Comparison of ENCODE assay signal across 8 mouse cellular contexts in genomic region chr11:59425671-59426101, GRCm38 (mm10). TPM values are rescaled to one million over a fixed set of nuclear protein-coding genes. Genes with fewer than 3 reads are reported as not detected.
A peak's percentile ranks its signal among the peaks of the same experiment; 100 is the strongest.
DNase-seq lines count a peak whose midpoint lies in the region; ATAC-seq lines count a peak whose summit lies in the region.

No protein-coding gene starts in this region.

- peak; percentile 20 for DNase-seq in gastrocnemius, postnatal 10 days
- DNase-seq in gastrocnemius, adult 8-10 months (ENCODE audit: low spot score in 2 of 2): no peak
- peak; percentile 11 for DNase-seq in spleen, adult 12 weeks (ENCODE audit: low spot score)
- no peak for DNase-seq in spleen, postnatal 14 days (ENCODE audit: low spot score in 2 of 2)
- DNase-seq in natural killer cell, adult 2 months (ENCODE audit: low spot score in 2 of 2): peak; percentile 55 to 62
- DNase-seq in layer of hippocampus, postnatal 25 days (ENCODE audit: extremely low spot score in 1 of 2, low spot score in 1 of 2): no peak
- DNase-seq in yolk sac, embryonic 10.5 days (ENCODE audit: low spot score): no peak

- ATAC-seq in inflammation-experienced regulatory T-cells, adult 6 months: peak; percentile 77

RNA-seq across cellular contexts. Expression of gene Jmjd4, which starts 24.2 kb away (rescaled TPM):
- 1 to 10 TPM; 7.9 to 8.2 TPM for total RNA-seq in gastrocnemius, postnatal 10 days (2021)
- 10 to 100 TPM in 2 of 4 experiments, 1 to 10 TPM in 2; 8.5 to 10.7 (median 9.6) TPM for total RNA-seq in gastrocnemius, adult 8-10 months (2022)
- 1 to 10 TPM; 3.6 to 5.8 (median 5.2) TPM for polyA plus RNA-seq in inflammation-experienced regulatory T-cells, adult 6 months (2017; shearing (Covaris generic))
- 10 to 100 TPM; 25.3 to 27.0 TPM for total RNA-seq in layer of hippocampus, postnatal 25 days (2021)

RNA-seq across cellular contexts. Expression of gene Snap47, which starts 25.3 kb away (rescaled TPM):
- total RNA-seq in gastrocnemius, postnatal 10 days (2021): 10 to 100 TPM; 25.8 to 28.0 TPM
- total RNA-seq in gastrocnemius, adult 8-10 months (2022): 10 to 100 TPM; 22.8 to 26.9 (median 26.3) TPM
- polyA plus RNA-seq in inflammation-experienced regulatory T-cells, adult 6 months (2017; shearing (Covaris generic)): 10 to 100 TPM; 42.0 to 62.2 (median 50.1) TPM
- total RNA-seq in layer of hippocampus, postnatal 25 days (2021): 100 to 1,000 TPM; 345 to 382 TPM

RNA-seq across cellular contexts. Expression of gene Zfp867, which starts 46.6 kb away (rescaled TPM):
- 1 to 10 TPM; 4.1 to 4.2 TPM for total RNA-seq in gastrocnemius, postnatal 10 days (2021)
- total RNA-seq in gastrocnemius, adult 8-10 months (2022): 1 to 10 TPM; 2.6 to 2.9 (median 2.8) TPM
- polyA plus RNA-seq in inflammation-experienced regulatory T-cells, adult 6 months (2017; shearing (Covaris generic)): 1 to 10 TPM; 4.1 to 4.7 (median 4.2) TPM
- total RNA-seq in layer of hippocampus, postnatal 25 days (2021): 1 to 10 TPM; 3.7 to 4.2 TPM

RNA-seq across cellular contexts. Expression of gene Prss38, which starts 50.2 kb away (rescaled TPM):
- total RNA-seq in gastrocnemius, postnatal 10 days (2021): not detected
- not detected for total RNA-seq in gastrocnemius, adult 8-10 months (2022)
- polyA plus RNA-seq in inflammation-experienced regulatory T-cells, adult 6 months (2017; shearing (Covaris generic)): under 1 TPM in 1 of 3 experiments, not detected in 2; 0.27 TPM
- not detected for total RNA-seq in layer of hippocampus, postnatal 25 days (2021)

Comparison
In these comparisons a context has a peak if more than half of its experiments do, and no peak if none do; other contexts are left out.
1. DNase-seq: peak in gastrocnemius, postnatal 10 days (single experiment), spleen, adult 12 weeks (single experiment) and natural killer cell, adult 2 months (2 of 2); none in gastrocnemius, adult 8-10 months (0 of 2), spleen, postnatal 14 days (0 of 2), layer of hippocampus, postnatal 25 days (0 of 2) and yolk sac, embryonic 10.5 days (single experiment).
2. RNA of gene Snap47, which starts 25.3 kb away (total RNA-seq): 345 to 382 TPM in layer of hippocampus, postnatal 25 days; 25.8 to 28.0 TPM in gastrocnemius, postnatal 10 days and 22.8 to 26.9 TPM in gastrocnemius, adult 8-10 months; every median in the first group is over 10 times any median in the second.